Mouse (Mus musculus) heart, postnatal 36 days (tissue): Measurements from ENCODE around the gene Syt5. TPM values are rescaled to one million over a fixed set of nuclear protein-coding genes. Genes with fewer than 3 reads are reported as not detected.
A peak's percentile ranks its signal among the peaks of the same experiment; 100 is the strongest.
"Not testable (repeated sequence)": the region's sequence is repeated elsewhere in the genome, so short reads cannot be mapped to it uniquely, and the experiment has no call there.

Experiments used
- DNase-seq, 2 experiments: peaks; one replicate each; pipeline ENCODE4 v3.0.0; 2021 to 2022
- intact Hi-C: fragments of 180-260 bp; cut with DNase I; formaldehyde crosslinking; loops from one replicate; pipeline ENCODE4 v1.15.1; 2025
- total RNA-seq, 2 experiments: library from RNA; stranded (reverse); gene quantifications; 2 replicates each; pipeline ENCODE4 v1.2.3; 2021

Gene Syt5
- total RNA-seq: under 1 TPM; 0.54 to 0.89 TPM

DNA sequence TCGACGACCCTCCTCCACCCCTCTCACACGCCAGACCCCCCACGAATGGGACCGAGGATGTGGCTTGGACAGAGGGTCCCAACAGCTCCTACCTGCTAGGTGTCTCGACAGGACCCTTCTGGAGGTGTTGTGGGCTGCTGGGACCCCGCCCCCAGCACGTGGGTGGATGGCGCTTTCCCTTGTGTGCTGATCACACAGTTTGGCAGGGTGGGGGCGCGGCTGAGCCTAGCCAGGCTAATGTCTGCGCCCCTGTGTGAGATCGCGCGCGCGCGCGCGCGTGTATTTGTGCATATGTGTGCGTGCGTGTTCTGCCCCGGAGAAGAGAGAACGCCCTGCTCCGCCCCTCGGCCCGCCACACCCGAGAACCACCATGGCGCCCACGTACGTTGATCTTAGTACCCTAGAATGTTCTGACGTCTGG, at the start of gene Syt5:
Gene Syt5, minus strand, starts transcription at position 321 of the 421 bp plus-strand sequence.
- intact Hi-C loops: no loop called here
- DNase-seq: no peak

DNA sequence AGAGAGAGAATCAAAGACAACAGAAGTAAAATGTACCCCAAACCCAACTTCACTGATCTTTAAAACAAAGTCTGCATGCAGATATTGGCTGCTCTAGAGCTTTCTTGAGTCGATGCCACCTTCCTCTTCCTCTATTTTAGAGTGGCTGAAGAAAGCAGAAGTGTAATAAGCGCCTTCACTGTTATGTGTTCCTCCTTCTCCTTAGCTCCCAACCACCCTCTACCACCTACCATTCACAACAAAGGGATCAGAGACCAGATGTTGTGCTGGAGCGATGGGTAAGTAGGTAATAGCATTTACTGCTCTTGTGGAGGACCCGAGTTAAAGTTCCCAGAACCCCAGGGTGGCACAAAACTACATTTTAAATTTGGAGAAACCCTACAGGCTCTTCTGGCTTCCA, 49.7 kb upstream of the Syt5 start:
- intact Hi-C loops, DNase-seq: not testable (repeated sequence)

DNA sequence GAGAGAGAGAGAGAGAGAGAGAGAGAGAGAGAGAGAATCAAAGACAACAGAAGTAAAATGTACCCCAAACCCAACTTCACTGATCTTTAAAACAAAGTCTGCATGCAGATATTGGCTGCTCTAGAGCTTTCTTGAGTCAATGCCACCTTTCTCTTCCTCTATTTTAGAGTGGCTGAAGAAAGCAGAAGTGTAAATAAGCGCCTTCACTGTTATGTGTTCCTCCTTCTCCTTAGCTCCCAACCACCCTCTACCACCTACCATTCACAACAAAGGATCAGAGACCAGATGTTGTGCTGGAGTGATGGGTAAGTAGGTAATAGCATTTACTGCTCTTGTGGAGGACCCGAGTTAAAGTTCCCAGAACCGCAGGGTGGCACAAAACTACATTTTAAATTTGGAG, 34.1 kb upstream of the Syt5 start:
- intact Hi-C loops, DNase-seq: not testable (repeated sequence)

DNA sequence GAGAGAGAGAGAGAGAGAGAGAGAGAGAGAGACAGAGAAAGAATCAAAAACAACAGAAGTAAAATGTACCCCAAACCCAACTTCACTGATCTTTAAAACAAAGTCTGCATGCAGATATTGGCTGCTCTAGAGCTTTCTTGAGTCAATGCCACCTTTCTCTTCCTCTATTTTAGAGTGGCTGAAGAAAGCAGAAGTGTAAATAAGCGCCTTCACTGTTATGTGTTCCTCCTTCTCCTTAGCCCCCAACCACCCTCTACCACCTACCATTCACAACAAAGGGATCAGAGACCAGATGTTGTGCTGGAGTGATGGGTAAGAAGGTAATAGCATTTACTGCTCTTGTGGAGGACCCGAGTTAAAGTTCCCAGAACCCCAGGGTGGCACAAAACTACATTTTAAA, 25.0 kb upstream of the Syt5 start:
- DNase-seq, intact Hi-C loops: not testable (repeated sequence)

DNA sequence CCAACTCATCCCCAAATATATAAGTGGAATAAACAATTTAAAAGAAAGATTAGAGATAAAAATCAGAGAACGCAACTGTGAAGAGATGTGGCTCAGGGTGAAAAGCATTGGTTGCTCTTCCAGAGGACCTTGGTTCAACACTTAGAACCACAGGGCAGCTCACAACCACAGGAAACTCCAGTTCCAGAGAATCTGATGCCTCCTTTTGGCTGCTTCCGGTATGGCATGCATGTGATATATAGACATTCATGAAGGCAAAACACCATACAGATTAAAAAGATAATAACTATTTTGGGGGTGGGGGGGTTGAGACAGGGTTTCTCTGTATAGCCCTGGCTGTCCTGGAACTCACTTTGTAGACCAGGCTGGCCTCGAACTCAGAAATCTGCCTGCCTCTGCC, 15.3 kb upstream of the Syt5 start:
- no peak for DNase-seq
- intact Hi-C loops: no loop called here

DNA sequence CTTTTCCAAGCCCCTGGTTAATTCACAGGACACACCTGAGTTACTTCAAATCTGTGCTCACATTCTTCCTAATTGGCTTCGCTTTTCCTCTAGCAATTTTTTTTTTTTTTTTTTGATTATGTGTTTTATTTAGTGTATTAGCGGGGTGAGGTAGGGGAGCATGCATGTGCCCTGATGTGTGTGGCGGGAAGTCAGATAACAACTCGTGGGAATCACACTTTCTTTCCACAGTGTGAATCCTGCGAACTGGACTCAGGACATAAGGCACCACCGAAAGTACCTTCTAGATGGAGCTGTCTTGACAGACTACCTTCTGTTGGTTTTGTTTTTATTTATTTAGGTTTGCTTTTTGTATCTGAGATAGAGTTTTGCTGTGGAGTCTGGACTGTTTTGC, 9.8 kb upstream of the Syt5 start:
- intact Hi-C loops: loop anchor here (2.0 to 10.0 kb wide), 3 partner anchors 240 to 488 kb away; no protein-coding TSS in a partner anchor
- DNase-seq: no peak

DNA sequence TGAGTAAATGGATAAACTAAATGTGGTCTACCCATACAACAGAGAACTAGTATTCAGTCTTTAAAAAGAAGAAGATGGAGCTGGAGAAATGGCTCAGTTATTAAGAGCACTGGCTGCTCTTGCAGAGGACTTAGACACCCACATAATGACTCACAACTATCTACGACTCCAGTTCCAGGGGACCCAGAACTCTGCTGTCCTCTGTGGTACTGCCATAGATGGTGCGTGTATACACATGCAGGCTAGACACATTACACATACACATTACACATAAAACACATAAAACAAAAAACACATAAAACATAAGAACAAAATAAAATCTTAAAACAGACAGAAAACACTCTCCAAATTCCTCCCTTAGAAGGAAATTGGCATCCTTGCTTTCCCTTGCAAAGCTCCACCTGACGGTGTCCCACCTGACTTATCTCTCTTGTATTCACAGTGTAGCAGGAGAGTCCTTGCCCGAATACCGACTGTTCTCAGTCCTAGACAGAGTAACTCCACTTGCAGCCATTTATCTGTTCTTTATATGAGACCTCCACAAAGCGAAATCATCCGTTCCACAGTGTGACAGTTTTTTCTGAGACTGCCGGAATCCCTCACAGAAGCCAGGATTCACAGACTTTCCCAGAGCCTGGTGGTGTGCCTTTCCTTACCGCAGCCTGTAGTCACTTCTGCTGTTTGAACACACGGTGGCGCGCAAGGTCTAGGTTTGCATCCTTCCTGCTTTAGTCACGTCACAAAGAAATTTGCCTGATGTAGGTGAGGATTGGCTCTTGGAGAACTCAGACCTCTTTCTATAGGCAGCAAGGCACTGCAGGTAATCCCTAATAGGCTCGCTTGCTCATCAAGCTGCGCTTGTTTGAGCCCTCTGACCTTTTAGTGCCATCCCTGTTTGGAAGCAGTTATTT, 9.2 kb upstream of the Syt5 start:
- peak; percentile 72 to 74 for DNase-seq
- intact Hi-C loops: loop anchor here (2.0 to 10.0 kb wide), 3 partner anchors 240 to 488 kb away; no protein-coding TSS in a partner anchor

DNA sequence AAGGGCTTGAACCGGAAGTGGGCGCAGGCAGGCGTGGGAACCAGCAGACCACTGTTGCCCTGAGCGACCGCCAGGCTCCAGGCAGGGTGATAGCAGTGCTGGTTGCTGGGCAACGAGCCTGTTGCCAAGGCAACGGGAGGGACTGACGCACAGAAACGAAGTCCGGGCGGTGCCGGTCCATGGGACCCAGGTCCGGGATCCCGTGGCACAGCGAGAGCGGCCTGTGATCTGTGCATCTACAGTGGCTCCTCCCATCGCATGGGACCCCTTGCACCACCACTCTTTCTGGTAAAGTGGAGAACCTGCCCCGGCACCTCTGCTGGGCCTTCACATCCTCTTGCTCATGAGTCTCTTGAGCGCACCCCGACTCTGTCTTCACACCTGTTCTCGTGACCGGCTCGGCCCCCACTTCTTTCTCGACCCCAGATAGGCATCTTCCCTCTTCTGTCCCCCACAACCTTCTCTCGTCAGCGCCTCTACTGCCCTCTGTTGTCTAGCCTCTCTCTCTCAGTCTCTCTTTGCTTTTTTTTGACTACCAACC, 680 bp downstream of the Syt5 start:
- DNase-seq: peak; percentile 30 to 56
- intact Hi-C loops: no loop called here

DNA sequence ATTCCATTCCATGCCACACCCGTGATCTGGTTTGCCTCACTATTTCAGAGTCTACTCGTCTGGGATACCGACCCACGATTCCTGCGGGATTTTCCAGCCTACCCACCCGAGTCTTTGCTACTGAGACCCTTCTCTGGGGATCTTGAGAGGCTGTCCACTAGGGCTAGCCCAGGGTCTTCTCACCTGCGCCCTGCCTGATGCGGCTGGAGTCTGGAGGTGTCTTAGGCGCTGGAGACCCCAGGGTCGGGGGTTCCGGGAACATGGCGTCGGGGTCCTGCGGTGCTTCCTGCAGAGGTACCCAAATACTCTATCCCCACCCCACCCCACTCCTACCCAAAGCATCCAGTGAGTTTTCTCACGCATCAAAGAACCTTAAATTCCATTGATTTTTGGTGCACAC, 1.3 kb downstream of the Syt5 start:
- intact Hi-C loops: no loop called here
- no peak for DNase-seq

DNA sequence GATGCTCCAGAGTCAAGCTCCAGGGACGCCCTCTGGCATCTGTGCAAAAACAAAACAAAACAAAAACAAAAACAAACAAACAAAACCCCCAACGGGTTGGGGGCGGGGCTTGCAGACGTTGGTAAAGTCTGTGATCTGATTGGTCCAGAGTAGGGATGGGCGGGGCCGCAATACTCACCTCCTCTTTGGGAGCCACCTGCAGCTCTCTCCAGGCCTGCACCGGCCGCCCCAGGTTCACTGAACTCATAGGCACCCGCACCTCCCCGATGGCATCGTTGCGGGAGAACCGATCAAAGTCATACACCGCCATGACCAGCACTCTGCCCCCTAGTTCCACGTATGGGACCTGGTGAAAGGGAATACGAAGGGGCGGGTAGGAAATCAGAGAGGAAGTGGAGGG, 5.3 kb downstream of the Syt5 start:
- intact Hi-C loops: no loop called here
- no peak for DNase-seq

DNA sequence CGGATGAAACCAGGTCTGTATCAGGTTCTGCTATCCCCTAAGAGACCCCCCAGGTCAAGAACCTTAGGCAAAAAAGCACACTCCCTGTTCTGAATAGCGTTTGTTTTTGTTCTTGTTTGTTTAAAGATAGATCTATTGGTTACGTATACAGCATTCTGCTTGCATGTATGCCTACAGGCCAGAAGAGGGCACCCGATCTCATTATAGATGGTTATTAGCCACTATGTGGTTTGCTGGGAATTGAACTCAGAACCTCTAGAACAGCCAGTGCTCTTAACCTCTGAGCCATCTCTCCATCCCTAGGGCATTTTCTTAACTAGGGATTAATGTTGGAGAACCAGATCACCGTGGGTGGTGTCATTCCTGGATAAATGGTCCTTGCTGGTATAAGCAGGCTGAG, 6.0 kb downstream of the Syt5 start:
- intact Hi-C loops: no loop called here
- DNase-seq: no peak

DNA sequence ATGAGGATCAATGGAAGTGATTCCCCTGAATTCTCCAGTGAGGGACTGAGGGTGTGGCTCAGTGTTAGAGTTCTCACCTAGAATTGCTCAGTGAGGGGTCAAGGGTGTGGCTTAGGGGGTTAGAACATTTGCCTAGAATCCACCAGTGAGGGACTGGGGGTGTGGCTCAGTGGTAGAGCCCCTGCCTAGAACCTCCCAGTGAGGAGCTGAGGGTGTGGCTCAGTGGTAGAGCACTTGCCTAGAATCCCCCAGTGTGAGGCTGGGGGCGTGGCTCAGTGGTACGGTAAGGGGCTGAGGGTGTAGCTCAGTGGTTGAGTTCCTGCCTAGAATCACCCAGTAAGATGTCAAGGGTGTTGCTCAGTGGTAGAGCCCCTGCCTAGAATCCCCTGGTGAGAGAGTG, 8.3 kb downstream of the Syt5 start:
- no peak for DNase-seq
- intact Hi-C loops: no loop called here

DNA sequence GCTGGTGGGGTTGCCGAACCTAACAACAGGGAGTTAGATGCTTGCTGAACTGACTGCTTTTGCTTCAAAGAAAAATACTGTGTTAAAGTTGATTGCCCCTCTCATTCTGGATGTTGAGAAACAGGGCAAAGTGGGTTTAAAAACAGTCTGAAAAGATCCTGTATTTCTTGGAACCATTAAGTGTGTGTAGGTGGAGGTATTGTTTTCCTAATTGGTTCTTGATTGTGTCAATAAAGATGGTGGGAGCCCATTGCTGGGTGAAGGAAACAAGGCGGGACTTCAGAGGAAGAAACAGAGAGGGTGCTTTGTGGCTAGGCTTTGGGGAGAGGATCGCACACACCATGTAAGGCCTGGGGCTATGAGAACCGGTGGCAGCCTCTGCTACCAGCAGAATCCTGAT, 10.2 kb downstream of the Syt5 start:
- no peak for DNase-seq
- intact Hi-C loops: no loop called here

DNA sequence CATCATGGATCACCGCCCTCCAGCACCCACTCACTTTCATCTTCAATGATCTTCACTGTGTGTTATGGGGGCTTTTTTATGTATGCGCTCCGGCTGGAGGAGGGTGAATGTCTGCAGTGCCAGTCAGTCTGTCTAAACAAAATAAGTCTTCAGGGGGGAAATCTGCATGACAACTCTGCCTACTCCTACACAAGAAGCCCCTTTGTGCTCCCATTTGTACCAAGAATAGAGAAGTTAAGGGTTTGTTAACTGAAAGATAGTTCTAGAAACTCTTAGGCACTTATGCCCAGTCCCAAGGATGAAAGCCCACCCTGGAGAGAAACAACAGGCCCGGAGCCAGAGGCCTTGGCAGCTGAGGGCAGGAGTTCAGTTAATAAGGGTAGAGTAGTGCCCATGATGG, 11.0 kb downstream of the Syt5 start:
- DNase-seq: no peak
- intact Hi-C loops: no loop called here

DNA sequence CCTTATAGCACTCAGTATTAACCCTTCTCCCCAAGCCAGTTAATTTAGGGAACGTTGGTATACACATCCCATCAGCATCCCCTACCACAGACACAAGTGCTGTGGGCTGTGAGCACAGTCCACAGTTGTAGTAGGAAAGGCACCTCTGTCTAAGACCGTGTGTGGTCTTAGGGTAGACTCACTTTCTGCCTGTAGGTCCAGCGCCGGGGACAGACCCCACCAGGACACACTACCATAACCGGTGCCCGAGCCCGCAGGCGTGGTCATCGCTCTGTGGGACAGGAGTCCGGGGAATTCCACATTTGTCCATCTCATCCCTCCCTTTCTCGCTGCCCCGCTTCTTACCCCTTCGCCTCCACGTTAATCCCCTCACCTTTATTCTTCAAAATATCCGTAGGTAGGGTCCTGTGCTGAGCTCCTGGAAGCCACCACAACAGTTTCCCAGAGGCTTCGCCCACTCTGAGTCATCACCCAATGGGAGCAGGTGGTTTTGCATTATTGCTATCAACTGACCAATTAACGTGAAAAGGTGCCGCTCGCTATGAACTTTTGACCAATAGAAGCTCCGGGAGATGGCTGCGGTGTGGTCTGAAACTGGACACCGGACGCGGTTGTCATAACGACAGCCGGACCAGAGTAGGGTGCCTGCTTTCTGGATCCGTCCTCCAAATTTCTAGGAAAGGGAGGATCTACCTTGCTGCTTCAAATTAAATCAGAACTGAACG, 15.2 kb downstream of the Syt5 start, which contains the start of gene Dnaaf3:
Gene Dnaaf3, minus strand, starts transcription at position 449 of the 725 bp plus-strand sequence.
- intact Hi-C loops: no loop called here
- DNase-seq: peak in 1 of 2 experiments; percentile 45

DNA sequence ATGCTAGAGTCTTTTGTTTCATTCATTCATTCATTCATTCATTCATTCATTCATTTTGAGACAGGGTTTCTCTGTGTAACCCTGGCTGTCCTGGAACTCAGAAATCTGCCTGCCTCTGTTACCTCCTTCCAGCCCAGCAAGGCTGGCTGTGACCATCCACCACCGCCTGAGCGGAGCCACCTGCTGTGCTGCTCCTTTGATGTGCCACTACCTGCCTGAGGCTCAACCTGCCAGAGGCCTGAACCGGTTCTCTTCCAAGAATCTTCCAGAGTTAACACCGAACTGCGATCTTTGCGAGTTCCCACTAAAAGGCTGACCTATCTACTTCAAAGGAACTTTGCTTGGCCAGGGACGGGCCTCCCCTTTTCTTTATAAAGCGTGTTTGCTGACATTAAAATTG, 17.2 kb downstream of the Syt5 start:
- intact Hi-C loops, DNase-seq: not testable (repeated sequence)

DNA sequence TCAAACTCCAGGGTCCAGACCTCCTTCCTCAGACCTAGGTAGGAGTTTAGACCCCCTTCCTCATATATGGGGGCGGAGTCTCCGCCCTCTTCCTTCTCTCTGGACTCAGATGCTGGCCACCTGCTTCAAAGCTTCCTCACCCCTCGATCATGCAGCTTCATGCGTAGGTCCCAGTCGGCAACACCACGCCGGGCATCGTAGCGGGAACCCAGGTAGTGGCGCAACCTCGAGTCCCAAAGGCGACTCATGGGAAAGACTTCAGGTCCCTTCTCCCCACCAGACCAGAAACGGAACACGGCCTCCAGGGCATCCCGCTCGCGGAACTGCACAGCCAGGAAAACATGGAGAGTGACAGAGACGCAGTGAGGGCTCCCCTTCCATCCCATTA, 20.0 kb downstream of the Syt5 start:
- DNase-seq: no peak
- intact Hi-C loops: no loop called here

DNA sequence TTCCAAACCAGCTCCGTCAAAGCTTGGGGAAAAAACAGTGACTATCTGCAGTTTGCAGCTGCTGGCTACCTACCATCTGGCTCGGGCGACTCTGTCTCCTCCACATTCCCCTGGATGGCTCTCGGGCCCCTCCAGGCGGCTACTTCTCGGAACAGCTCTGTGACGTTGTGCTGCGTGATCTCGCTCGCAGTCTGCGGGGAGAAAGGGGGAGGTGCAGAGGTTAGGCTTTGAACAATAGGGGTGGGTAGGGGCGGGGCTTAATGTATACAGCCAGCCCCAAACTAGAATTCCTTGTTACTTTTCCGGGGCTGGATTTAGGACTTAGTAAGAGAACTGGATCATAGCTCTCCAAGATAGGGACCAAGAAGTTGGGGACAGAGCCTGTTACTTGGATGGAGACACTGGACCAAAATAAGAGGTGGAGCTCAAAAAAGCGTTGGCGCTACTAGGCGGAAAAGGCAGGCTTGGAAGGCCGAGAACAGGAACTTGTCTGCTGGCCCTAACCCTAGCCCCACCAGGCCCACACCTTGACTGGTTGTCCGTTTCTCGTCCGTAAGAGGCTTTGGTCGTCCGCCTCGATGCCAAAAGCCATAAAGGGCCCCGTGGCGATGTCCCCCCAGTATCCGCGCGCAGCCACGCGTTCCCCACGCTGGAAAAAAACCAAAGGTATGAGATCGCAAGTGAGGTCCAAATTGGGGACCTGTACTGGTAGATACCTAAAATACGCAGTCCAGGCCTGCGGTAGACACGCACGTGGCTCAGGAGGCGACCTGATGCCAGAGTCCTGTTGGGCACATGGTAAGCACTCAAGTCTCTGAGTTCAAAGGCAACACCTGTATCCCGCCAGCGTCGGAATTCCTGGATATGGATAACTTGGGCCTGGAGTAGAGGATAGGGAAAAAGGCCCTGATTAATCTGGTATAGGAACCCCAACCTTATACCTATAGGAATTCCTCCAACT, 20.7 kb downstream of the Syt5 start:
- DNase-seq: peak; percentile 77 to 81
- intact Hi-C loops: no loop called here

DNA sequence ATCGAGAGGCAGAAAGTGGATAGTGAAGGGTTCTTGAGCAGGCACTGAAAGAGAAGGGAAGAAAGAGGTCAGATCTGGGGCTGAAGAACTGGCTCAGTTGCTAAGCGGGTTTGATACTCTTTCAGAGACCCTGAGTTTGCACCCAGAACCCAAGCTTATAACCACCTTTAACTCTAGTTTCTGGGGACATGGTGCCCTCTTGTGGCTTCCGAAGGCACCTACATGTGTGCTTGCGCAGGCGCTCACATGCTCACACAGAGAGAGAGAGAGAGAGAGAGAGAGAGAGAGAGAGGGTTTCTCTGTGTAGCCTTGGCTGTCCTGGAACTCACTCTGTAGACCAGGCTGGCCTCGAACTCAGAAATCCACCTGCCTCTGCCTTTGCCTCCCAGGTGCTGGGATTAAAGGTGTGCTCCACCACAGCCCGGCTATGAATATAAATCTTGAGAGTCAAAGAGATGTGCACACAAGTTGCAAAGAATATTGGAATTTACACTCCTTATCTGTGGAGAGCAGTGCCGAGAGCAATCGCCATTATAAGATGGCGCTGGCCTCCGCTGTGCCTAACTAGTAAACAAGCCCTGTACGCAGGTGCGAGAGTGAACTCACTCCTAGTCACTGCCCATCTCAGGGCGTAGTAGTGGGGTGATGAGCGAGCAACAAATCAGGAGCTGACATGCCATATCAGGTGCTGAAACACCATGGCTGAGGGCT, 23.0 kb downstream of the Syt5 start, which contains the start of gene Tnni3:
Gene Tnni3, minus strand, starts transcription at position 18 of the 711 bp plus-strand sequence.
- intact Hi-C loops: loop anchor here (1.0 to 2.0 kb wide), 2 partner anchors 46 to 93 kb away; no protein-coding TSS in a partner anchor

More for the DNA sequence above, 23.0 kb downstream of the Syt5 start, which contains the start of gene Tnni3:
- peak; percentile 60 to 68 for DNase-seq
